Mouse (Mus musculus): ENCODE data around the gene Podxl. TPM values are rescaled to one million over a fixed set of nuclear protein-coding genes. Genes with fewer than 3 reads are reported as not detected.

Podxl gene
- polyA plus RNA-seq (2012; ENCODE audit: insufficient read depth, insufficient read length, missing spikeins) = not detected in 2 replicates

DNA sequence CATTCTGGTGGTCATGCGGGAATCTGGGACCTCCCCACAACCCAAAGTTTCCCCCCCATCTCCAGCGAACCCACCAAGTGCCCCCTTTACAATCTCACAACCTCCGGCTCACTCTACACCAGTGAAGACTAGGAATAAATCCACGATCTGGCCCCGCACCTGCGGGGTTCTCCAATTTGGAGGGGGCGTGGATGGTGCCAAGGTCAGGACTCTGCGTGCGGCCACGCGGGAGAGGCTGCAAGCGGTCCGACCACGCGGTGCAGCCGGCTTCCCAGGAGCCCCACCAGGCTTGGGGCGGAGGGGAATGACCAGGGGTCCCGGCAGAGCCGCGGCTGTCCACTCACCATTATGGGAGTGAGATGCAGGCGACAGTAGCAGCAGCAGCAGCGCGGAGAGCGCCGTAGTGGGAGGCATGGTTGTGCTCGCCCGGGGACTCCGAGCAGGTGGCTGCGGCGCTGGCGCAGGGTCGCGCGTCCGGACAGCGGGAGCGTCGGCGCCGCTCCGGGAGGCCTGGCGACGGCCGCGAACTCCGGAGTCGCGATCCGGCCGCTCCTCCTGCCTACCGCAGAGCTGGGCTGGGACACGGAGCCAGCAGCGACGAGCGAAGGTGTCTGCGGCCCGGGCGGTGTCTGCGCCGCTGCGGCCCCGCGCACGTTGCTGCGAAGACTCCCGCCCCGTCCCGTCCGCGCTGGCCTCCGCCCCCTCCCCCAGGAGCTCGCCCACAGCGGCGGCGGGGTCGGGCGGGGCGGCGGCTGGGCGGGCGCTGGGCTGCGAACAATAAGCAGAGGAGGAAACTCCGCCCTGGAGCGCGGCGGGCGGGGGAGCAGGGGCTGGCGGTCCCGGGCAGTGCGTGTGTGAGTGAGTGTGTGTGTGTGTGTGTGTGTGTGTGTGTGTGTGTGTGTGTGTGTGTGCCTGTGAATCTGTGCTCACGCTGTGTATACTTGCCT is at the start of gene Podxl:
TSS of gene Podxl (minus strand) at position 747 of the 947 bp plus-strand sequence.
- TF ChIP-seq POLR2A (IDR thresholded peaks at IDR 0.05; ENCODE audit: borderline replicate concordance, low read depth, low read length) (no peak), CTCF (IDR thresholded peaks at IDR 0.05; ENCODE audit: low read depth, low read length) (no peak)
- Histone ChIP-seq H3K27ac (ENCODE audit: insufficient read depth, low read depth, low read length) (no peak within 1 kb of the TSS), H3K4me3 (ENCODE audit: insufficient read depth, low read length) (peak within 1 kb of the TSS; percentile 53), H3K4me1 (ENCODE audit: control insufficient read depth, insufficient read depth, low read length) (no peaks in the 10 kb centered on the region)

DNA sequence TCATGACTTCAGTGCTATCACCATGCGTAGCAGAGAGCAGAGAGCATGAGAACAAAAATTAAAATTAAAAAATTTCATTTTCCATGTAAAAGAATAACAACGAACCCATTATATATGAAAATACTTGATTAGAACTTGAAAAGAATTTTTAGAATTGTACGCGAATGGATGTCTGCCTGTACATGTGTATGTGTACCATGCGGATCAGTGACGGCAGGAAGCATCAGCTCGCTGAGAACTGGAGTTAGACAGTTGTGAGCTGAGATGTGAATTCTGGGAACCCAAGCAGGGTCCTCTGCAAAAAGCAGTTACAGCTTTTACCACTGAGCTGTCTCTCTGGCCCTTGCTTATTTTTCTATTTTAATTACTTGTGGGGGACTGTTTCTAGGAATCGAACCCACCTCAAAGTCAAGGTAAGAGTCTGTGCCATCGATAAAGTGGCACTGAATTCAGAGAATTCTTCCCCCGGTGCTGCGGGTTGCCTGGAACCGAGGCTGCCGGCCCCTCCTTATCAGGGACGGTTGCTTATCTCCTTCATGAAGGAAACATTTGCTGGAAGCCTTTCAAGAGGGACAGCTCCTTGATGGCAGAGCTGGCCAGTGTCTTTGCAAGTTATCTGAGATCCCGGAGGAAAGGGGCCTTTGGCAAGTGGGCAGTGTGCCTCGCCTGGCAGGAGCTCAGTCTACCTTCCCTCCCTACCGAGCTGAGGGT is 48.9 kb upstream of the Podxl start:
- Histone ChIP-seq H3K4me3 (ENCODE audit: insufficient read depth, low read length) (no peak overlapping the region), H3K4me1 (ENCODE audit: control insufficient read depth, insufficient read depth, low read length) (no peaks in the 10 kb centered on the region), H3K27ac (ENCODE audit: insufficient read depth, low read depth, low read length) (no peak overlapping the region)
- TF ChIP-seq POLR2A (IDR thresholded peaks at IDR 0.05; ENCODE audit: borderline replicate concordance, low read depth, low read length) (no peak), CTCF (IDR thresholded peaks at IDR 0.05; ENCODE audit: low read depth, low read length) (no peak)

DNA sequence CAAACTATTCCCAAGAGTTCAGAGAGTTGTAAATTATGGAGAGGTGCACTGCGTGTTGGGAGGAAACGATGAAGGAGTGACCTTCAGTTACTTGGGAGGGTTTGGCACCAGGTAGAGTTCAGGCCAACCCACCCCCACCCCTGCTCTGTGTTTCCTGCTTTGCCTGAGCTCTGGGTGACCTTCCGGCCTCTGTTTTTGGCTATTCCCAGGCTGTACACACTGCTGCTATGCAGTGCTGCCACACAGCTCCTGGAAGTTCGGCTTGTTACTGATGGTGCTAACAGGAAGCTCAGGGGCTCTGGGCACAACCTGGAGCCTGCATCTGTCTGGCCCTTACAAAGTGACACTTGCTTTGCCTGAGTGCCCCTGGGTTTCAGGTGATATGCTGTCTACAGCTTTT is 42.6 kb upstream of the Podxl start:
- H3K27ac ChIP-seq (ENCODE audit: insufficient read depth, low read depth, low read length) = no peak overlapping the region
- H3K4me3 ChIP-seq (ENCODE audit: insufficient read depth, low read length) = no peak overlapping the region
- TF ChIP-seq CTCF (IDR thresholded peaks at IDR 0.05; ENCODE audit: low read depth, low read length) = no peak
- TF ChIP-seq POLR2A (IDR thresholded peaks at IDR 0.05; ENCODE audit: borderline replicate concordance, low read depth, low read length) = no peak
- no peaks in the 10 kb centered on the region for H3K4me1 ChIP-seq (ENCODE audit: control insufficient read depth, insufficient read depth, low read length)

DNA sequence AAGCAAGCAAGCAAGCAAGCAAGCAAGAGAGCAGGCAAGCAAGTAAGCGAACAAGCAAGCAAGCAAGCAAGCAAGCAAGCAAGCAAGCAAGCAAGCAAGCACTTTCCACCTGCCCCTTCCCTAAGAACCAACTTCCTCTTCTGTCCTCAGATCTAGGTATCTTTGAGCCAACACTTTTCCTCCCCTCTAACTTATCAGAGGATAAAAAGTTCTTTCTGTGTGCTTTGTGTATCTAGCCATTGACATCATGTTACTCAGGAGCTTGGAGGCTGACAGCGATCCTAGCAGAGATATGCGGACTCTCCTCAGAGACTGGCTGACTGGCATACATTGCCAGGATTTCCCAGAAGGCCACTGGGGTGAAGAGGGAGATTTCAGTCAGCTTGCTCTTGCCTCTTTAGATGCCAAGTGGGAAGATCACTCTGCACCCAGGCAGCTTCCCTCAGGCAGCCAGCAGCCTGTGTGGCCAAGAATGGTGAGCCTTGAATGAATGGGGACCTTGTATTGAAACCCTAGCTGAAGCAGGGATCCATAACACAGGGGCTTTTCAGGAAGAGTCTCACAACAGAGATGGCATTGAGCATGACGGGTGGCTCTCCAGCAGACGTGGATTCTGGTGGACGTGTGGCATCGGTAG is 41.0 kb upstream of the Podxl start:
- no peak overlapping the region for H3K27ac ChIP-seq (ENCODE audit: insufficient read depth, low read depth, low read length)
- no peak for TF ChIP-seq CTCF (IDR thresholded peaks at IDR 0.05; ENCODE audit: low read depth, low read length)
- TF ChIP-seq POLR2A (IDR thresholded peaks at IDR 0.05; ENCODE audit: borderline replicate concordance, low read depth, low read length) = no peak
- H3K4me3 ChIP-seq (ENCODE audit: insufficient read depth, low read length) = no peak overlapping the region
- no peaks in the 10 kb centered on the region for H3K4me1 ChIP-seq (ENCODE audit: control insufficient read depth, insufficient read depth, low read length)

DNA sequence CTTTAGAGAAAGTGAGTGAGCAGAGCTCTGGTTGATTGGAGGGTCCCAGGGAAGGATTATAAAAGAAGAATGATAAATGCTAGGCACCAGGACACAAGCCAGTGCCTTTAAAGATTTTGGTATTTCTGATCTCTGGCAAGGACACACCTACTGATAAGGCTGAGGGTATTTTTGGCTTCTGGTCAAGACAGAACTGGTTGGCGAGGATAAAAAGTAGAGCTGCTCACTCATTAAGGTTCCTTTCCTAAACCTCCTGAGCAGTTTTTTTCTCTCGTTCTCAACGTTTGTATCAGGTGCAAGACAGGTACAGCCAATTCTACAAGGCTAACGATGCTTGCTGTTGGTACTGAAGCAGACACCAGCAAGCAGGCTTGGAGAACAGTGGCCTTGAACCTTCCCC is 38.7 kb upstream of the Podxl start:
- Histone ChIP-seq H3K4me1 (ENCODE audit: control insufficient read depth, insufficient read depth, low read length) (no peaks in the 10 kb centered on the region), H3K27ac (ENCODE audit: insufficient read depth, low read depth, low read length) (no peak overlapping the region), H3K4me3 (ENCODE audit: insufficient read depth, low read length) (no peak overlapping the region)
- TF ChIP-seq POLR2A (IDR thresholded peaks at IDR 0.05; ENCODE audit: borderline replicate concordance, low read depth, low read length) = no peak

DNA sequence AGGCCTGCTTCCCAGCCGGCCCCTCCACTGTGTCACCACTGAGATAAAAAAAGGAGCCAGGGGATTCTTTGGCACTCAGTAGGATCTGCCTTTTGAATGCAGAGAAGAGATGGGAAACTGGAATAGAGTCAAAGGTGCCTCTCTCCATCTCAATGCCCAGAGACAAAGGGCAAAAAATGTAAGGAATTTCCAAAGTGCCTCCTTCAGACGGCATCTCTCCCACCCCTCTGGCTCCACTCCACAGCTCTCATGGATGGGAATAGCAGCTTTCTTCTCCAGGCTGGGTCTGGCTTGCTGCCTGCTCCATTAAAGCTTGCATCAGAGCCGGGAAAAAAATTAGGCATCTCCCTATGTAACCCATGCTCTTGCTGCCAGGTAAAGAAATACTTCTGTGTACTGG is 37.4 kb upstream of the Podxl start:
- TF ChIP-seq CTCF (IDR thresholded peaks at IDR 0.05; ENCODE audit: low read depth, low read length) = no peak
- no peak for TF ChIP-seq POLR2A (IDR thresholded peaks at IDR 0.05; ENCODE audit: borderline replicate concordance, low read depth, low read length)
- no peaks in the 10 kb centered on the region for H3K4me1 ChIP-seq (ENCODE audit: control insufficient read depth, insufficient read depth, low read length)
- H3K27ac ChIP-seq (ENCODE audit: insufficient read depth, low read depth, low read length) = no peak overlapping the region
- H3K4me3 ChIP-seq (ENCODE audit: insufficient read depth, low read length) = no peak overlapping the region

DNA sequence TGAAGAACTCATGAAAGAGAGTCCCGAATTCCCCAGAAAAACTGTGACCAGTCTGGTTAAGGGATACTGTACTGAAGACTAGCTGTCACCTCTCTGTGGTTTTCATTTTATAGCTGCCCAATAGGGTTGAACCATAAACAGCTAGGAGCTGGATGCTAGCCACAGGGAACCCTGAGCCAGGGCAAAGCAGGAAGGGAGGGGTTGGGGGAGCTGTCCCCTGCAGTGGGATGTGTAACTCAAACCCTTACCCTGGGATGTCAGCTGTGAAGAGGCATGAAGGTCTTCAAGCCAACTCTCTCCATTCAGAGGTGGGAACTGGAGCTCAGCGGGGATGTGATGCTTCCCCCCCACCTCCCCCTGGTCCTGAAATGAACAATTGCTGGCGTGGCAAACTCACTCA is 36.1 kb upstream of the Podxl start:
- Histone ChIP-seq H3K27ac (ENCODE audit: insufficient read depth, low read depth, low read length) (no peak overlapping the region), H3K4me3 (ENCODE audit: insufficient read depth, low read length) (no peak overlapping the region), H3K4me1 (ENCODE audit: control insufficient read depth, insufficient read depth, low read length) (no peaks in the 10 kb centered on the region)
- no peak for TF ChIP-seq CTCF (IDR thresholded peaks at IDR 0.05; ENCODE audit: low read depth, low read length)
- TF ChIP-seq POLR2A (IDR thresholded peaks at IDR 0.05; ENCODE audit: borderline replicate concordance, low read depth, low read length) = no peak

DNA sequence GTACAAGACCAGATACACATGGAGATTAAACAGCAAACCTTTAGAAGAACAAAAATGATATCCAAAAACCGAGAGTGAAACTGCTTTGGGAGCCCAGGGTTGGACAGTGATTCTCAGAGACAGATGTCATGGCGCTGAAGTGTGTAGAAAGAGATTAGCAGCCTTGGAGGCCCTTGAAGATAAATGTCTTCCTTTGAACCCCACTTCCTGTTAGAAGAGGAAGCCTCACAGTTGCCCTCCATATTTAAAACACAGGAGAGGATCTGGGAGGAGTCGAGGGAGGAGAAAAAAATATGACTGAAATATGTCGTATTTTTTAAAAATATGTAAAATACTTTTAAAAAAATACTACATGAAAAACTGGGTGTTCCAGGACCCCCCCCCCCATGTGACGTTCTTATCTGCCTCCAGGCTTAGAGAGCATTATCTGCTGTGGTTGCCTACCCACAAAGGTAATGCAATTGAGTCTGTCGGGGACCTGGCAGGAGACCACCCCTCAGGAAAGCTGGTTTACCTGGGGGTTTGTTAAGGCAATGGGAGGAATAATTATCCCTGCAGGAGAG is 34.6 kb upstream of the Podxl start:
- H3K4me3 ChIP-seq (ENCODE audit: insufficient read depth, low read length) = no peak overlapping the region
- H3K4me1 ChIP-seq (ENCODE audit: control insufficient read depth, insufficient read depth, low read length) = no peaks in the 10 kb centered on the region
- no peak overlapping the region for H3K27ac ChIP-seq (ENCODE audit: insufficient read depth, low read depth, low read length)
- TF ChIP-seq POLR2A (IDR thresholded peaks at IDR 0.05; ENCODE audit: borderline replicate concordance, low read depth, low read length) (no peak), CTCF (IDR thresholded peaks at IDR 0.05; ENCODE audit: low read depth, low read length) (no peak)

DNA sequence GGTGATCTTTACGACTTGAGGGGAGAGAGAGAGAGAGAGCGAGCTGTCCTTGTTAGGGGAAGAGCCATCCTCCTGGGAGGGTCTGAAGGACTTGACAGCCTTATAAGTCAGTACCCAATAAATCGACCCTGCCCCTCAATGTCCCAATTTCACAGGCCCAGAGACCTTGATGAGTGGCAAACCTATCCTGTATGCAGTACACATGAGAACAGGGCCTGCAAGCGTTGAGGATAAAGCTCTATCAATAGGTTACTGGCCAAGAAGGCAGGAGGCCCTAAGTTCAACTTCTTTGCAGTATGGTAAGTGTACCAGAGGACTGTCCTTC is 33.3 kb upstream of the Podxl start:
- no peak overlapping the region for H3K4me3 ChIP-seq (ENCODE audit: insufficient read depth, low read length)
- no peaks in the 10 kb centered on the region for H3K4me1 ChIP-seq (ENCODE audit: control insufficient read depth, insufficient read depth, low read length)
- no peak overlapping the region for H3K27ac ChIP-seq (ENCODE audit: insufficient read depth, low read depth, low read length)
- TF ChIP-seq POLR2A (IDR thresholded peaks at IDR 0.05; ENCODE audit: borderline replicate concordance, low read depth, low read length) = no peak
- no peak for TF ChIP-seq CTCF (IDR thresholded peaks at IDR 0.05; ENCODE audit: low read depth, low read length)
